Mouse (Mus musculus): ENCODE data around the gene Tgfb3. TPM values are rescaled to one million over a fixed set of nuclear protein-coding genes. Genes with fewer than 3 reads are reported as not detected.

Gene Tgfb3
- polyA plus RNA-seq, 2 experiments: 64.7 to 85.0 TPM

DNA sequence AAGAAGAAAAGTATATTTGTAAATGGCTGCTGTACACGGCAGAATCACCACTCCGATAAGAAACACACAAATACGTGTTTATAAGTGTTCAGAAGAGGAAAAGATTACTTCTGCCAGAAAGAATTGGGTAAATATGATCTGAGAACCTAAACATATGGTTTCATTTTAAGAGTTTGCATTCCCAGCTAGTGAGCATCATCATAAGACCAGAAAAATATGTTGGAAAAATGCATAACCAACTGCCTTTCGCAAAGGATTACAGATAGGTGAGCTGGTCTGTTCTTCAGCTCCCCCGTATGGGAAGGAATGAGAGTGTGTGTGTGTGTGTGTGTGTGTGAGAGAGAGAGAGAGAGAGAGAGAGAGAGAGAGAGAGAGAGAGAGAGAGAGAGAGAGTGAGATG is 68.2 kb downstream of the Tgfb3 start:
- H3K36me3 ChIP-seq (ENCODE audit: control insufficient read depth, insufficient read depth, low read length): no peaks in the 10 kb centered on the region
- ATAC-seq (ENCODE audit: low FRiP score, low read depth) (no peak), DNase-seq (ENCODE audit: low spot score) (peak; percentile 28)
- H3K27me3 ChIP-seq (ENCODE audit: control insufficient read depth, insufficient read depth, low read length): no peaks in the 10 kb centered on the region
- WGBS: 63% methylated on average over 5 of the region's 5 CpGs
- peak overlapping the region; percentile 41; the same call in 1 of the 2 replicates for H3K27ac ChIP-seq (replicated peaks; ENCODE audit: low read depth, low read length)
- no peak overlapping the region for H3K4me3 ChIP-seq (replicated peaks; ENCODE audit: low read length)
- H3K4me2 ChIP-seq (replicated peaks; ENCODE audit: low read depth, low read length, severe bottlenecking): no peak overlapping the region
- no peak overlapping the region for H3K9ac ChIP-seq (ENCODE audit: low read depth, low read length, severe bottlenecking)
- peaks cover 16% of the 10 kb centered on the region for H3K4me1 ChIP-seq (ENCODE audit: control insufficient read depth, insufficient read depth, low read length)
- no peak for TF ChIP-seq POLR2A (IDR thresholded peaks at IDR 0.05; ENCODE audit: borderline replicate concordance, extremely low read depth, insufficient read depth, insufficient read length)
- no peaks in the 10 kb centered on the region for H3K9me3 ChIP-seq (ENCODE audit: control insufficient read depth, low read length)

DNA sequence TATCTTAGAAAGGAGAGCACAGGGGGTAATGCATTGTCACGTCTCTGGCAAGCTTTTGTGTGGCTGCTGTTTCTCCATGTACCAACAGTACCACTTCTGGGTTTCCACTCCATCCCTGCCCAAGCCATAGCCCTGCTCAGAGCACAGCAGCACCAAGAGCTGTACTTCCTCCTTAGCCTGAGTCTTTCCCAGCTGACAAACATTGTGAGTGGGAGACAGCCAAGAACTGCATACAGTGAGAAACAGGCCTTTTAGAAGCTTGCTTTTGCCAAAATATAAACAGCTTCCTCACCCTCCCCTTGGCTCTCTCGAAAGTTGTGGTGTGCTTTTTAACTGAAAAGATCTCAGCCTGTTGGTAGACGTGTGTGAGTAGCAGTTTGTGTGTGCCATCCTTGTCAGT is 71.5 kb downstream of the Tgfb3 start:
- Histone ChIP-seq H3K27me3 (ENCODE audit: control insufficient read depth, insufficient read depth, low read length) (no peaks in the 10 kb centered on the region), H3K36me3 (ENCODE audit: control insufficient read depth, insufficient read depth, low read length) (no peaks in the 10 kb centered on the region), H3K4me3 (replicated peaks; ENCODE audit: low read length) (no peak overlapping the region), H3K9me3 (ENCODE audit: control insufficient read depth, low read length) (no peaks in the 10 kb centered on the region), H3K9ac (ENCODE audit: low read depth, low read length, severe bottlenecking) (no peak overlapping the region), H3K4me2 (replicated peaks; ENCODE audit: low read depth, low read length, severe bottlenecking) (no peak overlapping the region), H3K27ac (replicated peaks; ENCODE audit: low read depth, low read length) (no peak overlapping the region), H3K4me1 (ENCODE audit: control insufficient read depth, insufficient read depth, low read length) (peaks cover 4% of the 10 kb centered on the region)
- no peak for TF ChIP-seq POLR2A (IDR thresholded peaks at IDR 0.05; ENCODE audit: borderline replicate concordance, extremely low read depth, insufficient read depth, insufficient read length)
- 68% methylated on average over 3 of the region's 3 CpGs for WGBS
- DNase-seq (ENCODE audit: low spot score) (no peak), ATAC-seq (ENCODE audit: low FRiP score, low read depth) (no peak)

Other genes with a start within 250 kb of the Tgfb3 start
- gene Ift43, start 3.5 kb upstream of the Tgfb3 start, polyA plus RNA-seq (2012; rRNA removed): 41.2 and 48.7 TPM in 2 replicates
- gene Ift43, start 3.5 kb upstream of the Tgfb3 start, polyA plus RNA-seq (2014; fragmentation: Nextera tagmentation; extraction: Ambion mirVana): 75.5 and 84.1 TPM in 2 replicates
- gene Gpatch2l, start 162.8 kb upstream of the Tgfb3 start, polyA plus RNA-seq (2012; rRNA removed): 16.5 and 18.3 TPM in 2 replicates
- 15.3 and 17.5 TPM in 2 replicates for gene Gpatch2l, start 162.8 kb upstream of the Tgfb3 start, polyA plus RNA-seq (2014; fragmentation: Nextera tagmentation; extraction: Ambion mirVana)